7 mouse cellular contexts compared by ENCODE assay signal in genomic region chr7:137438962-137439361, GRCm38 (mm10). TPM values are rescaled to one million over a fixed set of nuclear protein-coding genes. Genes with fewer than 3 reads are reported as not detected.
A peak's percentile ranks its signal among the peaks of the same experiment; 100 is the strongest.
DNase-seq lines count a peak whose midpoint lies in the region; ATAC-seq and TF ChIP-seq lines count a peak whose summit lies in the region.
"Not testable (repeated sequence)": the region's sequence is repeated elsewhere in the genome, so short reads cannot be mapped to it uniquely, and the experiment has no call there.

No protein-coding gene starts in this region.

- not testable (repeated sequence) for TF ChIP-seq POLR2A in MEL (IDR thresholded peaks at IDR 0.05; ENCODE audit: control insufficient read depth in 1 of 2, insufficient read depth in 1 of 2, low read depth in 1 of 2, low read length in 2 of 2, poor library complexity in 1 of 2); embryonic fibroblast, embryonic 13.5 days (IDR thresholded peaks at IDR 0.05; ENCODE audit: low read depth, low read length)

- not testable (repeated sequence) for TF ChIP-seq EP300 in MEL (IDR thresholded peaks at IDR 0.05; ENCODE audit: low read depth in 1 of 2, low read length in 2 of 2)

- ATAC-seq in heart, embryonic 12.5 days (ENCODE audit: insufficient number of reproducible peaks, low FRiP score); hindbrain, postnatal 0 days; limb, embryonic 11.5 days (ENCODE audit: insufficient number of reproducible peaks, low FRiP score, low TSS enrichment, low read depth); lung, embryonic 14.5 days (ENCODE audit: insufficient read depth); neural tube, embryonic 11.5 days (ENCODE audit: insufficient read depth, low FRiP score, low TSS enrichment): not testable (repeated sequence)

- not testable (repeated sequence) for TF ChIP-seq CTCF in MEL (IDR thresholded peaks at IDR 0.05 in 2 of 3, conservative IDR thresholded peaks at IDR 0.05 in 1 of 3; ENCODE audit: control insufficient read depth in 1 of 3, insufficient read depth in 1 of 3, low read depth in 2 of 3, low read length in 3 of 3, poor library complexity in 1 of 3, severe bottlenecking in 1 of 3); embryonic fibroblast, embryonic 13.5 days (IDR thresholded peaks at IDR 0.05; ENCODE audit: borderline replicate concordance, insufficient read depth, low read length); hindbrain, postnatal 0 days (IDR thresholded peaks at IDR 0.05; ENCODE audit: low read depth); lung, embryonic 14.5 days (IDR thresholded peaks at IDR 0.05; ENCODE audit: low read depth)

- peak overlapping the region; percentile 86 for H3K4me2 ChIP-seq in heart, embryonic 12.5 days
- H3K4me2 ChIP-seq in hindbrain, postnatal 0 days (ENCODE audit: low read depth, low read length): peak overlapping the region; percentile 76
- peak overlapping the region; percentile 66; the same call in 1 of the 2 replicates for H3K4me2 ChIP-seq in limb, embryonic 11.5 days (ENCODE audit: low read depth, severe bottlenecking)
- peak overlapping the region; percentile 82 for H3K4me2 ChIP-seq in lung, embryonic 14.5 days
- peak overlapping the region; percentile 63 for H3K4me2 ChIP-seq in neural tube, embryonic 11.5 days (ENCODE audit: low read depth)

- not testable (repeated sequence) for H3K9me3 ChIP-seq in MEL (replicated peaks; ENCODE audit: insufficient read depth, low read length); heart, embryonic 12.5 days (replicated peaks); hindbrain, postnatal 0 days (ENCODE audit: low read length); limb, embryonic 11.5 days (ENCODE audit: control insufficient read depth, low read length); lung, embryonic 14.5 days (ENCODE audit: low read depth, low read length); neural tube, embryonic 11.5 days (ENCODE audit: control insufficient read depth, low read length)

- 87% methylated on average over 7 of the region's 7 CpGs for WGBS in heart, embryonic 12.5 days
- WGBS in hindbrain, postnatal 0 days: 78% methylated on average over 7 of the region's 7 CpGs
- WGBS in limb, embryonic 11.5 days: 85% methylated on average over 7 of the region's 7 CpGs
- whole genome bisulfite sequencing in lung, embryonic 14.5 days: 80% methylated on average over 7 of the region's 7 CpGs
- WGBS in neural tube, embryonic 11.5 days: 85% methylated on average over 7 of the region's 7 CpGs

- not testable (repeated sequence) for DNase-seq in MEL (ENCODE audit: low read depth, low spot score); hindbrain, postnatal 0 days (ENCODE audit: low spot score); limb, embryonic 11.5 days (ENCODE audit: low spot score); lung, embryonic 14.5 days; neural tube, embryonic 11.5 days (ENCODE audit: low spot score)

- H3K79me2 ChIP-seq in MEL (ENCODE audit: control insufficient read depth, insufficient read depth, low read length, poor library complexity): peaks cover 55% of the 10 kb centered on the region

- H3K4me3 ChIP-seq in MEL (ENCODE audit: control insufficient read depth in 1 of 2, insufficient read depth in 1 of 2, low read depth in 2 of 2, low read length in 2 of 2): peak overlapping the region in 1 of 2 experiments; percentile 89; a peak in 2 of 4 replicates
- peak overlapping the region; percentile 78 for H3K4me3 ChIP-seq in embryonic fibroblast, embryonic 13.5 days (ENCODE audit: insufficient read depth, low read length)
- H3K4me3 ChIP-seq in heart, embryonic 12.5 days: peak overlapping the region; percentile 86
- peak overlapping the region; percentile 87 for H3K4me3 ChIP-seq in hindbrain, postnatal 0 days (ENCODE audit: low read length)
- not testable (repeated sequence) for H3K4me3 ChIP-seq in limb, embryonic 11.5 days (ENCODE audit: low read depth, low read length)
- H3K4me3 ChIP-seq in lung, embryonic 14.5 days (ENCODE audit: low read depth, low read length): peak overlapping the region; percentile 97
- H3K4me3 ChIP-seq in neural tube, embryonic 11.5 days (ENCODE audit: low read depth, low read length): peak overlapping the region; percentile 97; the same call in 1 of the 2 replicates

- not testable (repeated sequence) for H3K27ac ChIP-seq in MEL (ENCODE audit: control insufficient read depth, low read depth, low read length); heart, embryonic 12.5 days (ENCODE audit: poor library complexity, severe bottlenecking); hindbrain, postnatal 0 days; limb, embryonic 11.5 days (replicated peaks; ENCODE audit: low read depth, low read length); lung, embryonic 14.5 days (ENCODE audit: low read depth); neural tube, embryonic 11.5 days (ENCODE audit: low read depth, low read length)
- H3K27ac ChIP-seq in embryonic fibroblast, embryonic 13.5 days (ENCODE audit: insufficient read depth, low read length): peak overlapping the region; percentile 74

- peaks cover 0 to 11% of the 10 kb centered on the region in 2 experiments; a peak in 3 of 4 replicates for H3K36me3 ChIP-seq in MEL (ENCODE audit: control insufficient read depth in 1 of 2, insufficient read depth in 2 of 2, low read length in 2 of 2)
- not testable (repeated sequence) for H3K36me3 ChIP-seq in heart, embryonic 12.5 days; hindbrain, postnatal 0 days (ENCODE audit: insufficient read depth, low read length); limb, embryonic 11.5 days (ENCODE audit: control insufficient read depth, insufficient read depth, low read length); lung, embryonic 14.5 days (ENCODE audit: insufficient read depth); neural tube, embryonic 11.5 days (ENCODE audit: control insufficient read depth, insufficient read depth, low read length)

- H3K4me1 ChIP-seq in MEL (ENCODE audit: control insufficient read depth in 1 of 2, insufficient read depth in 2 of 2, low read length in 2 of 2); embryonic fibroblast, embryonic 13.5 days (ENCODE audit: control insufficient read depth, insufficient read depth, low read length); hindbrain, postnatal 0 days (ENCODE audit: insufficient read depth, low read length); limb, embryonic 11.5 days (ENCODE audit: control insufficient read depth, insufficient read depth, low read length); lung, embryonic 14.5 days (ENCODE audit: insufficient read depth); neural tube, embryonic 11.5 days (ENCODE audit: control insufficient read depth, insufficient read depth, low read length): not testable (repeated sequence)
- peaks cover 22% of the 10 kb centered on the region for H3K4me1 ChIP-seq in heart, embryonic 12.5 days (replicated peaks)

- H3K9ac ChIP-seq in MEL (ENCODE audit: control insufficient read depth, low read depth, low read length, poor library complexity, severe bottlenecking): peak overlapping the region; percentile 100
- peak overlapping the region; percentile 95; the same call in 1 of the 2 replicates for H3K9ac ChIP-seq in heart, embryonic 12.5 days
- H3K9ac ChIP-seq in hindbrain, postnatal 0 days (replicated peaks; ENCODE audit: low read length); limb, embryonic 11.5 days (ENCODE audit: low read length); neural tube, embryonic 11.5 days (ENCODE audit: low read length): not testable (repeated sequence)
- H3K9ac ChIP-seq in lung, embryonic 14.5 days: peak overlapping the region; percentile 90

- not testable (repeated sequence) for H3K27me3 ChIP-seq in MEL (ENCODE audit: control insufficient read depth in 1 of 2, insufficient read depth in 2 of 2, low read length in 2 of 2); heart, embryonic 12.5 days (replicated peaks); hindbrain, postnatal 0 days (ENCODE audit: insufficient read depth, low read length); limb, embryonic 11.5 days (ENCODE audit: control insufficient read depth, insufficient read depth, low read length); lung, embryonic 14.5 days (ENCODE audit: insufficient read depth, low read length); neural tube, embryonic 11.5 days (ENCODE audit: control insufficient read depth, insufficient read depth, low read length)

- TF ChIP-seq RAD21 in MEL (IDR thresholded peaks at IDR 0.05; ENCODE audit: low read depth, low read length): not testable (repeated sequence)

RNA-seq across cellular contexts. Expression of gene Glrx3, which starts 1.5 kb away (rescaled TPM):
- 174 and 175 TPM in 2 replicates for total RNA-seq in MEL (2012; rRNA removed)
- polyA plus RNA-seq in MEL (2012; ENCODE audit: insufficient read depth in 1 of 2, insufficient read length in 2 of 2, low read depth in 1 of 2, low replicate concordance in 2 of 2, missing spikeins in 1 of 2): 100 to 1,000 TPM; 279 to 290 TPM
- polyA plus RNA-seq in embryonic fibroblast, embryonic 13.5 days (2011; ENCODE audit: insufficient read length, low read depth, missing spikeins): 260 and 300 TPM in 2 replicates
- 173 and 177 TPM in 2 replicates for polyA plus RNA-seq in heart, embryonic 12.5 days (2016; fragmentation: Nextera tagmentation; extraction: Ambion mirVana)
- 105 and 124 TPM in 2 replicates for total RNA-seq in hindbrain, postnatal 0 days (2014; rRNA removed)
- polyA plus RNA-seq in hindbrain, postnatal 0 days (2015; fragmentation: Nextera tagmentation; extraction: Ambion mirVana): 241 and 247 TPM in 2 replicates
- 311 and 328 TPM in 2 replicates for polyA plus RNA-seq in limb, embryonic 11.5 days (2014; fragmentation: Nextera tagmentation; extraction: Ambion mirVana)
- polyA plus RNA-seq in lung, embryonic 14.5 days (2014; fragmentation: Nextera tagmentation; extraction: Ambion mirVana): 253 and 257 TPM in 2 replicates
- 345 and 354 TPM in 2 replicates for polyA plus RNA-seq in neural tube, embryonic 11.5 days (2014; fragmentation: Nextera tagmentation; extraction: Ambion mirVana)

RNA-seq across cellular contexts. Expression of gene 9430038I01Rik, which starts 28.4 kb away (rescaled TPM):
- 14.3 and 19.0 TPM in 2 replicates for total RNA-seq in MEL (2012; rRNA removed)
- 10 to 100 TPM in 1 of 2 experiments, not detected in 1; 24.5 TPM for polyA plus RNA-seq in MEL (2012; ENCODE audit: insufficient read depth in 1 of 2, insufficient read length in 2 of 2, low read depth in 1 of 2, low replicate concordance in 2 of 2, missing spikeins in 1 of 2)
- polyA plus RNA-seq in embryonic fibroblast, embryonic 13.5 days (2011; ENCODE audit: insufficient read length, low read depth, missing spikeins): 3.4 and 5.8 TPM in 2 replicates
- 15.1 and 16.8 TPM in 2 replicates for polyA plus RNA-seq in heart, embryonic 12.5 days (2016; fragmentation: Nextera tagmentation; extraction: Ambion mirVana)
- 7.3 and 8.9 TPM in 2 replicates for total RNA-seq in hindbrain, postnatal 0 days (2014; rRNA removed)
- polyA plus RNA-seq in hindbrain, postnatal 0 days (2015; fragmentation: Nextera tagmentation; extraction: Ambion mirVana): 13.9 and 18.0 TPM in 2 replicates
- 24.3 and 26.2 TPM in 2 replicates for polyA plus RNA-seq in limb, embryonic 11.5 days (2014; fragmentation: Nextera tagmentation; extraction: Ambion mirVana)
- 25.5 and 25.6 TPM in 2 replicates for polyA plus RNA-seq in lung, embryonic 14.5 days (2014; fragmentation: Nextera tagmentation; extraction: Ambion mirVana)
- polyA plus RNA-seq in neural tube, embryonic 11.5 days (2014; fragmentation: Nextera tagmentation; extraction: Ambion mirVana): 17.4 and 18.9 TPM in 2 replicates
